Mouse (Mus musculus) urinary bladder, adult 18-20 months (tissue): ENCODE measurements around the gene Pclo.
A peak's percentile ranks its signal among the peaks of the same experiment; 100 is the strongest.
"Not testable (repeated sequence)": the region's sequence is repeated elsewhere in the genome, so short reads cannot be mapped to it uniquely, and the experiment has no call there.

Experiments used
- DNase-seq, 2 experiments: peaks; one replicate each; pipeline ENCODE4 v3.0.0; 2022; ENCODE audit warnings: low spot score in 2 of 2, mixed read lengths in 2 of 2

Pclo gene

GRCm38 (mm10) chr5:14514631-14515523 lies at the start of gene Pclo:
Gene Pclo, plus strand, starts transcription at chr5:14514918.
- DNase-seq, result peak; percentile 68 to 74

GRCm38 (mm10) chr5:14494431-14494830 lies 20.3 kb upstream of the Pclo start:
- DNase-seq, result not testable (repeated sequence)

DNA sequence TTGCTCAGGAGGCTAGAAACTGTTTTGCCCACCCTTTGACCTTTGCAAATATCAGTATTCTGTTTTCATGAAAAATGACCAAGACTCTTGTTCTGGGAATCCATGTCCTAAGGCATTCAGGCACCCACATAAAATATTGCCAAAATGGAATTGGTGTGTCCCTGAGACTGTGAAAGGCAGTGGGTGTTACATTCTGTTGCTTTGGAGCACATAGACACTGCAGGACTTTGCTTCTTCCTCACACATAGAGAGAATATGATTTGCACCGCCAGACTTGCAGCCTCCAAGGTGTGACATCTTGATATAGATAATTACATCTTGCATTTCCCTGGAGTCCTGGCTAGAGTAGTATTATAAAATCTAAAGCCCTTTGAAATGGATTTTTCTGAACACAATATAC lies 6.2 kb upstream of the Pclo start:
- no peak for DNase-seq

DNA sequence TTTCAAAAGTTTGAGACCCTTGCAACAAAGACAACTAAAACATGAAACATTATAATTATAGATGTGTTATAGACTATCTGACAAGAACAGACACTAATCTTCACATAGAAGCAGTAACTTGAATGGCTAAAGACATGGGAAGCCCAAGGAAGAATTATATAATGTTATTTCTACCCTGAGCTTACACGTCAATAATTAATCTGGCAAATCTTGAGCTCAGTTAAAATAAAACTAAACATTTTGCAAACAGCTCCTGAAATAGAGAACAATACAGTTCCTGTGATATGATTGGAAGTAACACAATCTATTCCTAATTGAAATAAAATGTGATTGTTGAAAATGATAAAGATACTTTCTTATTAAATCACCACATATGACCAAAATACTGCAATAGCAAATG lies 5.1 kb upstream of the Pclo start:
- DNase-seq, result no peak

- no peak for DNase-seq
Observed at GRCm38 (mm10) chr5:14518131-14518832, 3.6 kb downstream of the Pclo start.

DNA sequence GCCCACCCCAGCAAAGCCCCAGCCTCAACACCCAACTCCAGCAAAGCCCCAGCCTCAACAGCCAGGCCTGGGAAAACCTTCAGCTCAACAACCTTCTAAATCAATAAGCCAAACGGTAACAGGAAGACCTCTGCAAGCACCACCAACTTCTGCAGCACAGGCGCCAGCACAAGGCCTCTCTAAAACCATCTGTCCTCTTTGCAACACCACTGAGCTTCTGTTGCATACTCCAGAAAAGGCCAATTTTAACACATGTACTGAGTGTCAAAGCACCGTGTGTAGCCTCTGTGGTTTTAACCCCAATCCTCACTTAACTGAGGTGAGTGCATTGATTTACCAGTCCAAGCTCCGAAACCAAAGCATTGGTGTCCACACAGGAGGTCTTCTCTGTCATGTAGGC lies 7.3 kb downstream of the Pclo start:
- no peak for DNase-seq

GRCm38 (mm10) chr5:14526038-14526437 lies 11.3 kb downstream of the Pclo start:
- no peak for DNase-seq

DNA sequence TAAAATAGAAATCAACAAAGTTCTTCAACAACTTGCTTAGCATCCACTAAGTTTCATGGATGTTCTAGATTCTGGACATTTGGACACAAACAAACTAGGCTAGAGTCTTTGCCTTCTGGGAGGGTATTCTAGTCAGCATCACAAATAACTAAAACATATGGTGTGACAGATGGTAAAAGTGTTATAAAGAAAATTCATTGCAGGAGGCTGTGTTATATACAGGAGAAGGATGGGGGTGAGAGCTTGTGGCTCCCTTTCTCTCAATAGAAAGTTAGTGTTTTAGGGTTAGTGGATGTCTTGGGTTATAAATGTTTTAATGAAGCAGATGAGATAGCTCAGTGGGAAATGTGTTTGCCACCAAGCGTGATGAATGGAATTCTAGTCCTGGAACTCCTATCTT lies 13.1 kb downstream of the Pclo start:
- no peak for DNase-seq

- DNase-seq, result no peak
Observed at GRCm38 (mm10) chr5:14531906-14532305, 17.2 kb downstream of the Pclo start.

- no peak for DNase-seq
Observed at GRCm38 (mm10) chr5:14539346-14539745, 24.6 kb downstream of the Pclo start.

GRCm38 (mm10) chr5:14539961-14540627 lies 25.4 kb downstream of the Pclo start:
- DNase-seq, result no peak

DNA sequence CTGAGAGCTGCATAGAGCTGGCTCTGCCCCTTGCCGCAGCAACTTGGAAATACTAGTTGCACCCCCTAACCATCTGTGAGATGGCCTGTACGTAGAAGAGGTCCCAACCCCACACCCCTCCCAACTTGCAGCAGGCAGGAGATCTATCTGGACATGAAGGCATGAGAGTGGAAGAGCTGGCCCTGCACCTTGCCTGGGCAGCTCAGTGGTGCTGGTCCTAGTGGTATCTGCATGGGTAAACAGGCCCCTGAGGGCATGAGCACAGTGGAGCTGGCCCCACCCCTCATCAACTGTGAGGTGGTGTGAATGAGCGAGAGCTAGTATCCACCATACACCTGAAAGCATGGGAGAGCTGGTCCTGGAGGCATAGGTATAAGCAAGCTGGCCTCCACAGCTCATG lies 60.9 kb downstream of the Pclo start:
- no peak for DNase-seq

GRCm38 (mm10) chr5:14591479-14591878 lies 76.8 kb downstream of the Pclo start:
- DNase-seq, result no peak

DNA sequence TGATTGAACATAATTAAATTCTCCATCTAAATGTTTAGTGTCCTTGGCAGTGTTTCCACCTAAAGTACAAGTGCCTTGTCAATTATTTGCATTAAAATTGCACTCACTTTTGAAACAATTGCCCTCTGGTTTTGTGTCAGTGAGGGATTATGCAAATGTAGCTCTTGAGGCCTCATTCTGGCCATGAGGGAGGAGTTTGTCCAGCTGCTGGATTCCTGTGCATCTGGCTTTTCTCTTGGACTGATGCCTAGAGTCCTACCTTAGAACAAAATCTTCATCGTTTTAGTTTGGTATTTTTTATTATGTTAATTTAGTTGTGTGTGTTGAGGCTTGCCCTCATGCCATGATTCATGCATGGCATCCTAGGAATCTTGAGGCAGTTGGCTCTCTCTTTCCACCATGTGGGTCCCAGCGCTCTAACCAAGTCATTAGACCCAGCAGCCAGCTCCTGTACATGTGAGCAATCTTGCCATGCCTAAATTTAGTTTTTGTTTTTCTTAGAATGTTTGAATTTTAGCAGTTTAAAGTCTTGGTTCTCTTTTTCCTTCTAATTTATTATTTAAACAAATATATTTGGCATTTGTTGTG lies 80.8 kb downstream of the Pclo start:
- no peak for DNase-seq

GRCm38 (mm10) chr5:14608318-14608717 lies 93.6 kb downstream of the Pclo start:
- DNase-seq, result no peak

GRCm38 (mm10) chr5:14621146-14621545 lies 106.4 kb downstream of the Pclo start:
- DNase-seq, result no peak

DNA sequence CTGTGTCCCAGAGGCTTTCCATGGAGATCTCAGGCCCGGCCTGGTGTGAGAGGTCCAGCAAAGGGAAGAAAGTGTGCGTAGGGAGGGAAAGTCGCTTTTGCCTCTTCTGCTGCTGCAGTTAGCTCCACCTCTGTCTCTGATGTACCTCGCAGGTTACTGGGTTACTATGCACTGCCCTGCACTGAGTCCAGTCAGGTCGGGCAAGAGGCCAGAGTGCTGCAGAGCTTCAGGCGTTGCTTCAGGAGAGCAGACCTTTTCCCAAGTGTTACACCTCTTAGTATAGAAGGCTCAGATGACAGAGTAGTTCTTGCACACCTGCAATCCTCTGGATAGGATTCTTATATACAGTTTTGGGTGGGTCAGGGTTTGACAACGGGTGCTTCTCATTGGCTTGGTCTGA lies 108.6 kb downstream of the Pclo start:
- DNase-seq, result no peak

GRCm38 (mm10) chr5:14641260-14641659 lies 126.5 kb downstream of the Pclo start:
- DNase-seq, result no peak

DNA sequence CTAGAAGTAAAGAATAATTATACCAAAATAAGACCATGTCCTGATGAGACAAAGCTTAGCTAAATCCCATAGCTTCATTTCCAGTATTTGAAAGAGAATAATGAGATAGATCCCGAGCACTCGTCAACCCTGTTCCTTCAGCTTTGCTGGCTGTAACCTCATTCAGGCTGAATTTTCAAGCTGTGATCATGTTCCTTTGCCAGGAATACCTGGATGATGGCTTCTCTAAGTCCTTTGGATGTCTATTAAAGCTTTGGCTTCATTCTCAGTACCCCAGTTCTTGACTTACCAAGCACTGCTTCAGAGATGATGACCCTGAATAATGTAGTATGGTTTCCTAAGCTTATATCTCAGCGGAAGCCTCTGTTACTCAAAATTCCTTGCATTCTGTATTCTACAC lies 131.1 kb downstream of the Pclo start:
- DNase-seq, result no peak

- no peak for DNase-seq
Observed at GRCm38 (mm10) chr5:14660637-14661036, 145.9 kb downstream of the Pclo start.

- no peak for DNase-seq
Observed at GRCm38 (mm10) chr5:14662180-14662579, 147.5 kb downstream of the Pclo start.

DNA sequence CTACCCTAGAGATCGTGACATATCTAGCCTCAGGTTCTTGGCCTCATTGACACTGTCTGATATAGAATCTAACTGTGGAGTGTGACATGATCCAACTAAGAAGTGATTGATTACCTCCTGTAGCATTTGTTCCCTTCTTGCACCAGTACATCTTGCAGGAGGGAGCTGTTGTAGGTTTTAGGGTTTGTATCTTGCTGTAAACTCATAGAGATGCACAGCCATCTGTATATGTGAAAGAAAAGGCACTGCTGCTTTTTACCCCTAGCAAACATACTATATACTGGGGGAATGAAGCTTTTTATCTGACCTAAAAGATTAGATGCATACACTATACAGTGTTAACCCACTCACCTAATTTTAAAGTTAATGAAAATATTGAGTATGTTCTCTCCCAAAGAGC lies 147.9 kb downstream of the Pclo start:
- no peak for DNase-seq
